Mouse (Mus musculus) heart, postnatal 0 days (tissue): ENCODE data around the gene Plekha4. TPM values are rescaled to one million over a fixed set of nuclear protein-coding genes. Genes with fewer than 3 reads are reported as not detected.

ENCODE experiments used
- ATAC-seq: fragments of 200-750 bp; cut with Nextera tagmentation; 2 replicates; pipeline ENCODE4 v1.8.0; 2017; ENCODE audit warnings: low read depth, moderate number of reproducible peaks, moderate library complexity; ENCODE audit not compliant: insufficient read depth
- DNase-seq: peaks from one replicate; pipeline ENCODE4 v3.0.0-alpha.2; 2016; ENCODE audit warnings: low spot score
- H3K27ac ChIP-seq: fragments of 300-500 bp; sonication (generic); 2 replicates; pipeline ENCODE4 v1.5.1; 2014; ENCODE audit warnings: low read depth, mild to moderate bottlenecking
- H3K27me3 ChIP-seq: fragments of 300-500 bp; sonication (generic); 2 replicates; pipeline ENCODE4 v1.6.1; 2014; ENCODE audit warnings: low read length, mixed read lengths; ENCODE audit not compliant: control insufficient read depth, insufficient read depth
- H3K36me3 ChIP-seq: fragments of 300-500 bp; sonication (generic); replicated peaks from 2 replicates; pipeline ENCODE4 v1.6.1; 2014; ENCODE audit warnings: low read length, mixed read lengths; ENCODE audit not compliant: control insufficient read depth, insufficient read depth
- H3K4me1 ChIP-seq: fragments of 300-500 bp; sonication (generic); 2 replicates; pipeline ENCODE4 v1.6.1; 2014; ENCODE audit warnings: antibody characterized with exemption; ENCODE audit not compliant: control insufficient read depth, insufficient read depth
- H3K4me2 ChIP-seq: fragments of 300-500 bp; sonication (generic); 2 replicates; pipeline ENCODE4 v1.6.1; 2014; ENCODE audit warnings: low read depth, mild to moderate bottlenecking, low read length, moderate library complexity
- H3K4me3 ChIP-seq: fragments of 300-500 bp; sonication (generic); 2 replicates; pipeline ENCODE4 v1.5.1; 2014; ENCODE audit warnings: low read depth, low read length
- H3K9ac ChIP-seq: fragments of 300-500 bp; sonication (generic); replicated peaks from 2 replicates; pipeline ENCODE4 v1.6.1; 2014; ENCODE audit warnings: low read depth, low read length, mixed read lengths
- H3K9me3 ChIP-seq: fragments of 300-500 bp; sonication (generic); replicated peaks from 2 replicates; pipeline ENCODE4 v1.6.1; 2016; ENCODE audit warnings: low read length; ENCODE audit not compliant: control insufficient read depth
- CTCF ChIP-seq: IDR thresholded peaks from 2 replicates; pipeline ENCODE4 v1.5.1; 2016; ENCODE audit warnings: antibody characterized with exemption, control low read depth, low read depth
- EP300 ChIP-seq: IDR thresholded peaks from 2 replicates; pipeline ENCODE4 v1.6.1; 2016; ENCODE audit warnings: antibody characterized with exemption, low read depth
- WGBS: fragments of 180-500 bp; shearing (Covaris S2); extraction: QIAGEN DNeasy Blood & Tissue Kit; methylation state at CpG from one replicate; pipeline ENCODE4 v1.1.7; 2014; 5-methylcytosine and 5-hydroxymethylcytosine counted together
- polyA plus RNA-seq: library from polyadenylated mRNA; unstranded; fragments of >200 nt; fragmentation: Nextera tagmentation; extraction: Ambion mirVana; gene quantifications from 2 replicates; pipeline ENCODE4 v1.2.1, GENCODE M21; 2015
- total RNA-seq: library from RNA; depleted of rRNA; stranded (reverse); fragments of >200 nt; gene quantifications from 2 replicates; pipeline ENCODE4 v1.2.3, GENCODE M21; 2014; ENCODE audit warnings: low replicate concordance; rRNA removed

Plekha4 gene
- total and polyA plus RNA-seq, 2 experiments from 2014 or later: 0.78 to 1.3 TPM

GRCm38 (mm10) chr7:45597013-45597412 is 70.9 kb downstream of the Plekha4 start:
- Histone ChIP-seq H3K4me2 (no peak overlapping the region), H3K9ac (no peak overlapping the region), H3K36me3 (no peaks in the 10 kb centered on the region), H3K9me3 (no peaks in the 10 kb centered on the region), H3K4me1 (no peaks in the 10 kb centered on the region; the same call in 1 of the 2 replicates), H3K27ac (no peak overlapping the region), H3K27me3 (no peaks in the 10 kb centered on the region), H3K4me3 (no peak overlapping the region)
- no peak for TF ChIP-seq EP300
- TF ChIP-seq CTCF: no peak
- no peak for ATAC-seq
- DNase-seq: no peak
- 87% methylated on average over 5 of the region's 5 CpGs for WGBS

- no peaks in the 10 kb centered on the region; the same call in 1 of the 2 replicates for H3K4me1 ChIP-seq
- ATAC-seq (no peak), DNase-seq (no peak)
- H3K27me3 ChIP-seq: no peaks in the 10 kb centered on the region
- 87% methylated on average over 6 of the region's 6 CpGs for WGBS
- H3K36me3 ChIP-seq: no peaks in the 10 kb centered on the region
- no peak overlapping the region for H3K27ac ChIP-seq
- no peak overlapping the region for H3K4me2 ChIP-seq
- H3K9me3 ChIP-seq: no peaks in the 10 kb centered on the region
- TF ChIP-seq CTCF (no peak), EP300 (no peak)
- H3K9ac ChIP-seq: no peak overlapping the region
- H3K4me3 ChIP-seq: no peak overlapping the region
These were observed 71.4 kb downstream of the Plekha4 start for GRCm38 (mm10) chr7:45597527-45597926.

GRCm38 (mm10) chr7:45598960-45599879 is 73.1 kb downstream of the Plekha4 start:
- Histone ChIP-seq H3K9ac (no peak overlapping the region), H3K9me3 (no peaks in the 10 kb centered on the region), H3K4me2 (no peak overlapping the region), H3K27me3 (no peaks in the 10 kb centered on the region), H3K27ac (no peak overlapping the region), H3K36me3 (no peaks in the 10 kb centered on the region), H3K4me1 (no peaks in the 10 kb centered on the region; the same call in 1 of the 2 replicates), H3K4me3 (no peak overlapping the region)
- 43% methylated on average over 18 of the region's 18 CpGs for WGBS
- no peak for ATAC-seq
- DNase-seq: no peak
- TF ChIP-seq EP300 (no peak), CTCF (no peak)

Other genes starting within 250 kb of the Plekha4 start
Only the 30 nearest of the 34 such genes appear.
- 38.8 and 39.7 TPM in 2 replicates for gene Hrc, start 191.0 kb upstream of the Plekha4 start, total RNA-seq
- 43.8 and 45.9 TPM in 2 replicates for gene Hrc, start 191.0 kb upstream of the Plekha4 start, polyA plus RNA-seq
- gene Ppfia3, start 159.3 kb upstream of the Plekha4 start, total RNA-seq: 0.15 and 1.8 TPM in 2 replicates
- 0.58 and 0.68 TPM in 2 replicates for gene Ppfia3, start 159.3 kb upstream of the Plekha4 start, polyA plus RNA-seq
- gene Lin7b, start 155.7 kb upstream of the Plekha4 start, total RNA-seq: 0.46 TPM in 1 of 2 replicates, not detected in the other
- gene Lin7b, start 155.7 kb upstream of the Plekha4 start, polyA plus RNA-seq: 2.2 and 2.3 TPM in 2 replicates
- 141 and 162 TPM in 2 replicates for gene Snrnp70, start 130.6 kb upstream of the Plekha4 start, total RNA-seq
- gene Snrnp70, start 130.6 kb upstream of the Plekha4 start, polyA plus RNA-seq: 79.7 and 80.3 TPM in 2 replicates
- 1.4 and 4.6 TPM in 2 replicates for gene Kcna7, start 120.7 kb upstream of the Plekha4 start, total RNA-seq
- gene Kcna7, start 120.7 kb upstream of the Plekha4 start, polyA plus RNA-seq: 0.42 and 0.54 TPM in 2 replicates
- gene Ntf5, start 112.6 kb upstream of the Plekha4 start, total RNA-seq: 2.2 TPM in 1 of 2 replicates, not detected in the other
- gene Ntf5, start 112.6 kb upstream of the Plekha4 start, polyA plus RNA-seq: 0.15 and 0.21 TPM in 2 replicates
- gene Lhb, start 105.5 kb upstream of the Plekha4 start, total RNA-seq: 0.27 TPM in 1 of 2 replicates, not detected in the other
- not detected in 2 replicates for gene Lhb, start 105.5 kb upstream of the Plekha4 start, polyA plus RNA-seq
- 109 and 123 TPM in 2 replicates for gene Gys1, start 91.5 kb upstream of the Plekha4 start, total RNA-seq
- gene Gys1, start 91.5 kb upstream of the Plekha4 start, polyA plus RNA-seq: 68.3 and 70.4 TPM in 2 replicates
- gene Ruvbl2, start 88.2 kb upstream of the Plekha4 start, total RNA-seq: 76.9 and 106 TPM in 2 replicates
- gene Ruvbl2, start 88.2 kb upstream of the Plekha4 start, polyA plus RNA-seq: 31.0 and 34.2 TPM in 2 replicates
- 1,107 and 1,211 TPM in 2 replicates for gene Ftl1, start 66.4 kb upstream of the Plekha4 start, total RNA-seq
- gene Ftl1, start 66.4 kb upstream of the Plekha4 start, polyA plus RNA-seq: 2,163 and 2,221 TPM in 2 replicates
- 48.1 and 88.1 TPM in 2 replicates for gene Bax, start 59.4 kb upstream of the Plekha4 start, total RNA-seq
- 99.2 and 101 TPM in 2 replicates for gene Bax, start 59.4 kb upstream of the Plekha4 start, polyA plus RNA-seq
- gene Tulp2, start 44.5 kb upstream of the Plekha4 start, total RNA-seq: not detected in 2 replicates
- 0.15 and 0.20 TPM in 2 replicates for gene Tulp2, start 44.5 kb upstream of the Plekha4 start, polyA plus RNA-seq
- gene Gm45808, start 39.5 kb upstream of the Plekha4 start, total RNA-seq: 14.2 TPM in 1 of 2 replicates, not detected in the other
- 0.18 TPM in 1 of 2 replicates, not detected in the other for gene Gm45808, start 39.5 kb upstream of the Plekha4 start, polyA plus RNA-seq
- gene Dhdh, start 37.5 kb upstream of the Plekha4 start, total RNA-seq: 3.4 and 5.6 TPM in 2 replicates
- gene Dhdh, start 37.5 kb upstream of the Plekha4 start, polyA plus RNA-seq: 5.1 and 5.3 TPM in 2 replicates
- gene Nucb1, start 15.9 kb upstream of the Plekha4 start, total RNA-seq: 78.4 and 107 TPM in 2 replicates
- gene Nucb1, start 15.9 kb upstream of the Plekha4 start, polyA plus RNA-seq: 108 and 110 TPM in 2 replicates
- 10.6 and 28.8 TPM in 2 replicates for gene Ppp1r15a, start 62 bp upstream of the Plekha4 start, total RNA-seq
- 19.2 and 22.8 TPM in 2 replicates for gene Ppp1r15a, start 62 bp upstream of the Plekha4 start, polyA plus RNA-seq
- gene Hsd17b14, start 28.6 kb downstream of the Plekha4 start, total RNA-seq: not detected in 2 replicates
- 0.11 and 0.34 TPM in 2 replicates for gene Hsd17b14, start 28.6 kb downstream of the Plekha4 start, polyA plus RNA-seq
- gene Bcat2, start 43.8 kb downstream of the Plekha4 start, total RNA-seq: 70.6 and 97.2 TPM in 2 replicates
- gene Bcat2, start 43.8 kb downstream of the Plekha4 start, polyA plus RNA-seq: 73.7 and 74.8 TPM in 2 replicates
- gene Fgf21, start 89.2 kb downstream of the Plekha4 start, total RNA-seq: not detected in 2 replicates
- gene Fgf21, start 89.2 kb downstream of the Plekha4 start, polyA plus RNA-seq: 0.12 TPM in 1 of 2 replicates, not detected in the other
- not detected in 2 replicates for gene Fut1, start 91.0 kb downstream of the Plekha4 start, total RNA-seq
- gene Fut1, start 91.0 kb downstream of the Plekha4 start, polyA plus RNA-seq: not detected in 2 replicates
- 0.53 TPM in 1 of 2 replicates, not detected in the other for gene Izumo1, start 95.5 kb downstream of the Plekha4 start, total RNA-seq
- gene Izumo1, start 95.5 kb downstream of the Plekha4 start, polyA plus RNA-seq: 0.11 and 0.23 TPM in 2 replicates
- 68.8 and 77.6 TPM in 2 replicates for gene Rasip1, start 101.2 kb downstream of the Plekha4 start, total RNA-seq
- 13.7 and 14.3 TPM in 2 replicates for gene Rasip1, start 101.2 kb downstream of the Plekha4 start, polyA plus RNA-seq
- gene Mamstr, start 113.6 kb downstream of the Plekha4 start, total RNA-seq: 5.6 and 6.5 TPM in 2 replicates
- gene Mamstr, start 113.6 kb downstream of the Plekha4 start, polyA plus RNA-seq: 7.2 and 7.7 TPM in 2 replicates
- not detected in 2 replicates for gene Fut2, start 140.1 kb downstream of the Plekha4 start, total RNA-seq
- gene Fut2, start 140.1 kb downstream of the Plekha4 start, polyA plus RNA-seq: 1.5 and 1.7 TPM in 2 replicates
- not detected in 2 replicates for gene Ntn5, start 157.7 kb downstream of the Plekha4 start, total RNA-seq
- 0.11 TPM in 1 of 2 replicates, not detected in the other for gene Ntn5, start 157.7 kb downstream of the Plekha4 start, polyA plus RNA-seq
- gene Sec1, start 168.1 kb downstream of the Plekha4 start, total RNA-seq: 0.62 and 1.3 TPM in 2 replicates
- 0.16 and 0.33 TPM in 2 replicates for gene Sec1, start 168.1 kb downstream of the Plekha4 start, polyA plus RNA-seq
- gene Car11, start 173.5 kb downstream of the Plekha4 start, total RNA-seq: 1.6 and 3.0 TPM in 2 replicates
- 2.5 and 2.8 TPM in 2 replicates for gene Car11, start 173.5 kb downstream of the Plekha4 start, polyA plus RNA-seq
- 29.3 and 37.4 TPM in 2 replicates for gene Dbp, start 178.8 kb downstream of the Plekha4 start, total RNA-seq
- 21.9 and 24.9 TPM in 2 replicates for gene Dbp, start 178.8 kb downstream of the Plekha4 start, polyA plus RNA-seq
- 1,259 and 1,310 TPM in 2 replicates for gene Rpl18, start 189.1 kb downstream of the Plekha4 start, total RNA-seq
- 479 and 486 TPM in 2 replicates for gene Rpl18, start 189.1 kb downstream of the Plekha4 start, polyA plus RNA-seq
- gene Sphk2, start 191.7 kb downstream of the Plekha4 start, total RNA-seq: 19.5 and 23.3 TPM in 2 replicates
- 11.1 and 11.4 TPM in 2 replicates for gene Sphk2, start 191.7 kb downstream of the Plekha4 start, polyA plus RNA-seq